Mouse (Mus musculus) layer of hippocampus, postnatal 10 days (tissue): ENCODE data around the gene Crb2. TPM values are rescaled to one million over a fixed set of nuclear protein-coding genes. Genes with fewer than 3 reads are reported as not detected.
A peak's percentile ranks its signal among the peaks of the same experiment; 100 is the strongest.

Experiments used
- DNase-seq, 2 experiments: peaks; one replicate each; pipeline ENCODE4 v3.0.0; 2021; ENCODE audit warnings: low spot score in 2 of 2
- total RNA-seq, 2 experiments: library from RNA; stranded (reverse); gene quantifications; 2 replicates each; pipeline ENCODE4 v1.2.3; 2021

Crb2 gene
- total RNA-seq, 2 experiments from 2014 or later: 6.8 to 7.7 TPM

GRCm38 (mm10) chr2:37766027-37766761, 9.9 kb upstream of the Crb2 start:
- no peak for DNase-seq

- DNase-seq: peak; percentile 58 to 62
Observed at GRCm38 (mm10) chr2:37767080-37767547, 8.9 kb upstream of the Crb2 start.

GRCm38 (mm10) chr2:37767739-37768138, 8.3 kb upstream of the Crb2 start:
- no peak for DNase-seq

GRCm38 (mm10) chr2:37768903-37769302, 7.1 kb upstream of the Crb2 start:
- peak; percentile 77 to 82 for DNase-seq

- no peak for DNase-seq
Observed at GRCm38 (mm10) chr2:37769793-37770192, 6.3 kb upstream of the Crb2 start.

GRCm38 (mm10) chr2:37771618-37772285, 4.3 kb upstream of the Crb2 start:
- peak; percentile 95 to 96 for DNase-seq

GRCm38 (mm10) chr2:37774571-37774970, 1.5 kb upstream of the Crb2 start:
- DNase-seq: peak; percentile 71 to 76

GRCm38 (mm10) chr2:37776611-37777411, 762 bp downstream of the Crb2 start:
- no peak for DNase-seq

GRCm38 (mm10) chr2:37777958-37778720, 2.1 kb downstream of the Crb2 start:
- no peak for DNase-seq

GRCm38 (mm10) chr2:37780270-37780929, 4.4 kb downstream of the Crb2 start:
- DNase-seq: no peak

GRCm38 (mm10) chr2:37781421-37781820, 5.4 kb downstream of the Crb2 start:
- no peak for DNase-seq

GRCm38 (mm10) chr2:37782002-37782401, 6.0 kb downstream of the Crb2 start:
- DNase-seq: no peak

GRCm38 (mm10) chr2:37784473-37784872, 8.4 kb downstream of the Crb2 start:
- DNase-seq: no peak

- DNase-seq: peak in 1 of 2 experiments; percentile 54
Observed at GRCm38 (mm10) chr2:37786461-37786860, 10.4 kb downstream of the Crb2 start.

GRCm38 (mm10) chr2:37788176-37788962, 12.3 kb downstream of the Crb2 start:
- no peak for DNase-seq

- DNase-seq: no peak
Observed at GRCm38 (mm10) chr2:37789029-37789428, 13.0 kb downstream of the Crb2 start.

- DNase-seq: no peak
Observed at GRCm38 (mm10) chr2:37789995-37790394, 13.9 kb downstream of the Crb2 start.

- DNase-seq: no peak
Observed at GRCm38 (mm10) chr2:37790738-37791137, 14.7 kb downstream of the Crb2 start.

GRCm38 (mm10) chr2:37791340-37791739, 15.3 kb downstream of the Crb2 start:
- no peak for DNase-seq

- no peak for DNase-seq
Observed at GRCm38 (mm10) chr2:37796021-37796420, 20.0 kb downstream of the Crb2 start.
